Mouse (Mus musculus): Measurements from ENCODE around the gene Olfr18.
"Not testable (repeated sequence)": the region's sequence is repeated elsewhere in the genome, so short reads cannot be mapped to it uniquely, and the experiment has no call there.

The Olfr18 gene

GRCm38 (mm10) chr9:20335994-20336393, at the start of gene Olfr18:
Gene Olfr18, minus strand, starts transcription at chr9:20336094.
- DNase-seq (ENCODE audit: low read depth in 1 of 2, low spot score in 2 of 2), result no peak

GRCm38 (mm10) chr9:20385343-20385703, 49.4 kb upstream of the Olfr18 start:
- DNase-seq (ENCODE audit: low read depth in 1 of 2, low spot score in 2 of 2), result no peak

GRCm38 (mm10) chr9:20384532-20385342, 48.8 kb upstream of the Olfr18 start, which contains the start of gene Zfp560:
Gene Zfp560, minus strand, starts transcription at chr9:20385177.
- DNase-seq (ENCODE audit: low read depth in 1 of 2, low spot score in 2 of 2), result peak; percentile 70 to 82

- DNase-seq (ENCODE audit: low read depth in 1 of 2, low spot score in 2 of 2), result no peak
These were observed 47.8 kb upstream of the Olfr18 start for GRCm38 (mm10) chr9:20383659-20384058.

GRCm38 (mm10) chr9:20374712-20375111, 38.8 kb upstream of the Olfr18 start:
- no peak for DNase-seq (ENCODE audit: low read depth in 1 of 2, low spot score in 2 of 2)

- DNase-seq (ENCODE audit: low read depth in 1 of 2, low spot score in 2 of 2), result no peak
These were observed 31.4 kb upstream of the Olfr18 start for GRCm38 (mm10) chr9:20367311-20367710.

GRCm38 (mm10) chr9:20348501-20348900, 12.6 kb upstream of the Olfr18 start:
- DNase-seq (ENCODE audit: low read depth in 1 of 2, low spot score in 2 of 2), result no peak

GRCm38 (mm10) chr9:20298232-20298631, 37.7 kb downstream of the Olfr18 start, which contains the start of gene Olfr873:
Gene Olfr873, plus strand, starts transcription at chr9:20298532.
- DNase-seq (ENCODE audit: low read depth in 1 of 2, low spot score in 2 of 2), result no peak

GRCm38 (mm10) chr9:20295562-20295961, 40.3 kb downstream of the Olfr18 start:
- not testable (repeated sequence) for DNase-seq (ENCODE audit: low read depth in 1 of 2, low spot score in 2 of 2)

- no peak for DNase-seq (ENCODE audit: low read depth in 1 of 2, low spot score in 2 of 2)
These were observed 53.8 kb downstream of the Olfr18 start, which contains the start of gene Olfr39 for GRCm38 (mm10) chr9:20282051-20282450. Gene Olfr39, plus strand, starts transcription at chr9:20282351.

All from monocyte, adult 2 months (primary cell).